Mouse (Mus musculus) MEL (cell line): ENCODE results near the gene Arhgap40. TPM values are rescaled to one million over a fixed set of nuclear protein-coding genes. Genes with fewer than 3 reads are reported as not detected.
A peak's percentile ranks its signal among the peaks of the same experiment; 100 is the strongest.

Source experiments
- DNase-seq: peaks from one replicate; pipeline ENCODE4 v3.0.0; 2011; ENCODE audit warnings: low read depth, low spot score
- H3K27ac ChIP-seq: 2 replicates; pipeline ENCODE4 v1.5.1; 2012; ENCODE audit warnings: low read depth, mild to moderate bottlenecking, control low read depth, low read length, moderate library complexity; ENCODE audit not compliant: control insufficient read depth
- H3K27me3 ChIP-seq, 2 experiments: fragments of 150-350 bp in 1 of 2; sonication (generic) in 1 of 2; 2 replicates each; pipeline ENCODE4 v1.6.1; 2012; ENCODE audit warnings: low read length in 2 of 2, mild to moderate bottlenecking in 2 of 2, improper control_type of control experiment in 1 of 2, moderate library complexity in 1 of 2; ENCODE audit not compliant: insufficient read depth in 2 of 2, control insufficient read depth in 1 of 2
- H3K36me3 ChIP-seq, 2 experiments: 2 replicates each; pipeline ENCODE4 v1.6.1; 2012 to 2014; ENCODE audit warnings: low read length in 2 of 2, improper control_type of control experiment in 1 of 2, inconsistent platforms in 1 of 2, mild to moderate bottlenecking in 1 of 2; ENCODE audit not compliant: insufficient read depth in 2 of 2, control insufficient read depth in 1 of 2
- H3K4me1 ChIP-seq, 2 experiments: fragments of 150-350 bp in 1 of 2; sonication (generic) in 1 of 2; 2 replicates each; pipeline ENCODE4 v1.6.1; 2012; ENCODE audit warnings: low read length in 2 of 2, improper control_type of control experiment in 1 of 2, mild to moderate bottlenecking in 1 of 2; ENCODE audit not compliant: insufficient read depth in 2 of 2, control insufficient read depth in 1 of 2
- H3K4me3 ChIP-seq, 2 experiments: fragments of 150-350 bp in 1 of 2; sonication (generic) in 1 of 2; 2 replicates each; pipeline ENCODE4 v1.5.1; 2012; ENCODE audit warnings: low read depth in 2 of 2, low read length in 2 of 2, mild to moderate bottlenecking in 2 of 2, moderate library complexity in 2 of 2, control low read depth in 1 of 2, improper control_type of control experiment in 1 of 2; ENCODE audit not compliant: control insufficient read depth in 1 of 2, insufficient read depth in 1 of 2
- H3K79me2 ChIP-seq: 2 replicates; pipeline ENCODE4 v1.6.1; 2012; ENCODE audit warnings: mild to moderate bottlenecking, low read length, moderate library complexity; ENCODE audit not compliant: control insufficient read depth, poor library complexity, insufficient read depth
- H3K9ac ChIP-seq: 2 replicates; pipeline ENCODE4 v1.6.1; 2012; ENCODE audit warnings: low read depth, mild to moderate bottlenecking, control low read depth, low read length, moderate library complexity; ENCODE audit not compliant: control insufficient read depth, poor library complexity, severe bottlenecking
- H3K9me3 ChIP-seq: fragments of 150-350 bp; sonication (generic); replicated peaks from 2 replicates; pipeline ENCODE4 v1.6.1; 2012; ENCODE audit warnings: mild to moderate bottlenecking, low read length, improper control_type of control experiment, moderate library complexity; ENCODE audit not compliant: insufficient read depth
- BHLHE40 ChIP-seq: IDR thresholded peaks from 2 replicates; pipeline ENCODE4 v1.6.1; 2012; ENCODE audit warnings: low read depth, mild to moderate bottlenecking, inconsistent platforms, low read length, improper control_type of control experiment, borderline replicate concordance
- CHD1 ChIP-seq: IDR thresholded peaks from 2 replicates; pipeline ENCODE4 v1.6.1; 2012; ENCODE audit warnings: low read depth, mild to moderate bottlenecking, inconsistent platforms, low read length, improper control_type of control experiment
- CTCF ChIP-seq, 3 experiments: IDR thresholded peaks in 2 of 3; conservative IDR thresholded peaks in 1 of 3; 2 replicates each; pipeline ENCODE4 v1.5.1; 2011 to 2012; ENCODE audit warnings: low read length in 3 of 3, low read depth in 2 of 3, mild to moderate bottlenecking in 2 of 3, improper control_type of control experiment in 1 of 3, inconsistent platforms in 1 of 3, mixed read lengths in 1 of 3, moderate library complexity in 1 of 3; ENCODE audit not compliant: control insufficient read depth in 1 of 3, insufficient read depth in 1 of 3, poor library complexity in 1 of 3, severe bottlenecking in 1 of 3
- ELF1 ChIP-seq: IDR thresholded peaks from 2 replicates; pipeline ENCODE4 v1.6.1; 2014; ENCODE audit warnings: low read depth, mild to moderate bottlenecking, inconsistent platforms, low read length, improper control_type of control experiment, moderate library complexity
- EP300 ChIP-seq, 2 experiments: IDR thresholded peaks; 2 replicates each; pipeline ENCODE4 v1.6.1; 2011; ENCODE audit warnings: improper control_type of control experiment in 2 of 2, low read length in 2 of 2, low read depth in 1 of 2, mild to moderate bottlenecking in 1 of 2
- GATA1 ChIP-seq: IDR thresholded peaks from 2 replicates; pipeline ENCODE4 v1.6.1; 2011; ENCODE audit warnings: low read depth, low read length, improper control_type of control experiment
- KAT2A ChIP-seq: conservative IDR thresholded peaks from 2 replicates; pipeline ENCODE4 v1.6.1; 2012; ENCODE audit warnings: low read depth, low read length, improper control_type of control experiment, inconsistent platforms
- MAFK ChIP-seq: IDR thresholded peaks from 2 replicates; pipeline ENCODE4 v1.6.1; 2011; ENCODE audit warnings: low read depth, mild to moderate bottlenecking, low read length, improper control_type of control experiment, borderline replicate concordance
- MAZ ChIP-seq: IDR thresholded peaks from 2 replicates; pipeline ENCODE4 v1.6.1; 2012; ENCODE audit warnings: low read depth, mild to moderate bottlenecking, inconsistent platforms, low read length, improper control_type of control experiment
- MXI1 ChIP-seq: IDR thresholded peaks from 2 replicates; pipeline ENCODE4 v1.6.1; 2011; ENCODE audit warnings: mild to moderate bottlenecking, low read depth, low read length, improper control_type of control experiment
- NELFE ChIP-seq: IDR thresholded peaks from 2 replicates; pipeline ENCODE4 v1.6.1; 2011; ENCODE audit warnings: low read depth, low read length, improper control_type of control experiment
- POLR2AphosphoS2 ChIP-seq: IDR thresholded peaks from 2 replicates; pipeline ENCODE4 v1.6.1; 2011; ENCODE audit warnings: low read length, improper control_type of control experiment
- POLR2AphosphoS5 ChIP-seq: IDR thresholded peaks from 2 replicates; pipeline ENCODE4 v1.6.1; 2012; ENCODE audit warnings: low read depth, borderline replicate concordance, mild to moderate bottlenecking, inconsistent platforms, low read length, moderate library complexity, mixed read lengths
- RAD21 ChIP-seq: IDR thresholded peaks from 2 replicates; pipeline ENCODE4 v1.6.1; 2011; ENCODE audit warnings: mild to moderate bottlenecking, low read depth, low read length, improper control_type of control experiment
- RCOR1 ChIP-seq: IDR thresholded peaks from 2 replicates; pipeline ENCODE4 v1.6.1; 2012; ENCODE audit warnings: low read depth, mild to moderate bottlenecking, inconsistent platforms, low read length, improper control_type of control experiment
- SIN3A ChIP-seq: IDR thresholded peaks from 2 replicates; pipeline ENCODE4 v1.6.1; 2012; ENCODE audit warnings: low read length, improper control_type of control experiment, inconsistent platforms
- SMC3 ChIP-seq: IDR thresholded peaks from 2 replicates; pipeline ENCODE4 v1.6.1; 2011; ENCODE audit warnings: low read depth, low read length, improper control_type of control experiment
- TAL1 ChIP-seq: IDR thresholded peaks from 2 replicates; pipeline ENCODE4 v1.6.1; 2012; ENCODE audit warnings: mild to moderate bottlenecking, inconsistent platforms, low read length, moderate library complexity, mixed read lengths
- TCF12 ChIP-seq: IDR thresholded peaks from 2 replicates; pipeline ENCODE4 v1.6.1; 2014; ENCODE audit warnings: low read depth, mild to moderate bottlenecking, inconsistent platforms, low read length, improper control_type of control experiment, moderate library complexity
- USF1 ChIP-seq: IDR thresholded peaks from 2 replicates; pipeline ENCODE4 v1.6.1; 2014; ENCODE audit warnings: low read depth, mild to moderate bottlenecking, inconsistent platforms, low read length, improper control_type of control experiment, moderate library complexity
- USF2 ChIP-seq, 2 experiments: IDR thresholded peaks; 2 replicates each; pipeline ENCODE4 v1.6.1; 2011 to 2012; ENCODE audit warnings: improper control_type of control experiment in 2 of 2, low read length in 2 of 2, borderline replicate concordance in 1 of 2, inconsistent platforms in 1 of 2, low read depth in 1 of 2, mild to moderate bottlenecking in 1 of 2; ENCODE audit not compliant: insufficient read depth in 1 of 2
- ZKSCAN1 ChIP-seq: IDR thresholded peaks from 2 replicates; pipeline ENCODE4 v1.6.1; 2012; ENCODE audit warnings: low read depth, mild to moderate bottlenecking, inconsistent platforms, low read length, improper control_type of control experiment, moderate library complexity
- ZMIZ1 ChIP-seq: IDR thresholded peaks from 2 replicates; pipeline ENCODE4 v1.6.1; 2012; ENCODE audit warnings: low read depth, mild to moderate bottlenecking, inconsistent platforms, low read length, improper control_type of control experiment, moderate library complexity
- polyA plus RNA-seq, 2 experiments: library from polyadenylated mRNA; stranded (reverse) in 1 of 2; unstranded in 1 of 2; fragments of >175 nt in 1 of 2; fragments of >200 nt in 1 of 2; gene quantifications; 2 replicates each; pipeline versions ENCODE4 v1.2.1 to v1.2.4; 2012; ENCODE audit warnings: low replicate concordance in 2 of 2, low read depth in 1 of 2; ENCODE audit not compliant: insufficient read length in 2 of 2, insufficient read depth in 1 of 2, missing spikeins in 1 of 2
- total RNA-seq: library from RNA; depleted of rRNA; stranded (reverse); fragments of 300-350 nt; gene quantifications from 2 replicates; pipeline ENCODE4 v1.2.3, GENCODE M21; 2012

Gene Arhgap40
- total and polyA plus RNA-seq, 3 experiments, result not detected

DNA sequence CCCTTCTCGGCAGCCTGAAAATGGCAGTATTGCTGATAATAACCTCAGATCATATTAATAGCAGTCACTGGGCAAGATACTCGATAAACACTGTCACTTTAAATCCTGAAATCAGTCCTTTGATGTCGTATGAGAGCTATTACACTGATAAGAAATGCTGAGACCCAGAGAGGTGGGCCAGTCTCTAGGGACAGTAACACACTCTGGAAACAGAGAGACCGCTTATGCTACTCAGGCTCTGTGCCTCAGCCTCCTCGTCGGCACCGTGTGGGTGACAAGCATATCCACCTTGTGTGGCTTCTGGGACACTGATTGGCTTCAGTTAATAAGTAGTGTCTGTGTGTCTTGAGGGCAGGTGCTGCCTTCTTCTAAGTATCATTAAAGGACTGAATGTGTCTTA is 83.0 kb downstream of the Arhgap40 start:
- Histone ChIP-seq H3K27ac (no peak overlapping the region), H3K36me3 (no peaks in the 10 kb centered on the region; a peak in 1 of 4 replicates), H3K79me2 (no peaks in the 10 kb centered on the region), H3K9me3 (no peaks in the 10 kb centered on the region), H3K9ac (no peak overlapping the region), H3K27me3 (no peaks in the 10 kb centered on the region; a peak in 1 of 4 replicates), H3K4me1 (0 out of 4 replicates have a peak, but pooled peaks cover 0 to 4% of the 10 kb centered on the region in 2 experiments), H3K4me3 (no peak overlapping the region)
- no peak for DNase-seq
- no peak for TF ChIP-seq CTCF (IDR thresholded peaks at IDR 0.05 in 2 of 3, conservative IDR thresholded peaks at IDR 0.05 in 1 of 3; ENCODE audit: control insufficient read depth in 1 of 3, insufficient read depth in 1 of 3, low read depth in 2 of 3, low read length in 3 of 3, poor library complexity in 1 of 3, severe bottlenecking in 1 of 3)
- no peak for TF ChIP-seq USF1
- no peak for TF ChIP-seq USF2 (IDR thresholded peaks at IDR 0.05; ENCODE audit: borderline replicate concordance in 1 of 2, insufficient read depth in 1 of 2, low read depth in 1 of 2, low read length in 2 of 2)
- TF ChIP-seq RCOR1, result no peak
- no peak for TF ChIP-seq POLR2AphosphoS2
- TF ChIP-seq KAT2A, result no peak
- TF ChIP-seq GATA1, result no peak
- TF ChIP-seq MAZ, result no peak
- TF ChIP-seq NELFE, result no peak
- TF ChIP-seq RAD21, result no peak
- no peak for TF ChIP-seq MAFK
- no peak for TF ChIP-seq ZMIZ1
- TF ChIP-seq CHD1, result no peak
- TF ChIP-seq TCF12, result no peak
- no peak for TF ChIP-seq ZKSCAN1
- no peak for TF ChIP-seq ELF1
- no peak for TF ChIP-seq SMC3
- TF ChIP-seq EP300 (IDR thresholded peaks at IDR 0.05; ENCODE audit: low read depth in 1 of 2, low read length in 2 of 2), result no peak
- TF ChIP-seq MXI1, result no peak

DNA sequence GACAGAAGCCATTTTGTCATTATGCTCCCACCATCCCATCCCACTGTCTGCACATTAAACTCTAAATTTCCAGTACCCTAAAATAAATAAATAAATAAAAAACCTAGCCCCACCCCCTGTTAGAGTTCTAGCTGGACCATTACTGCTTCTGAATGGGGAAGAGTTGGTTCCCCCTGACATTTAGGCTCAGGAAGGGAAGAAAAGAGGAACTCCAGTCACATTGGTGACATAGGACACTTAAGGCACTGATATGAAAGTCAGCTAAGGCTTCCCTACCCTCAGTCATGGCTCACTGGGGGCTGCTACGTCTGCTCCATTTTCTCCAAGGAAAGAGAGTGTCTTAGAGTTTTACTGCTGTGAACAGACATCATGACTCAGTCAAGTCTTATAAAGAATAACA is 84.2 kb downstream of the Arhgap40 start:
- H3K27ac ChIP-seq, result no peak overlapping the region
- no peaks in the 10 kb centered on the region for H3K27me3 ChIP-seq
- TF ChIP-seq MAZ, result no peak
- TF ChIP-seq CHD1, result no peak
- TF ChIP-seq SIN3A, result no peak
- TF ChIP-seq POLR2AphosphoS5, result no peak
- TF ChIP-seq BHLHE40, result no peak
- TF ChIP-seq EP300 (IDR thresholded peaks at IDR 0.05; ENCODE audit: low read depth in 1 of 2, low read length in 2 of 2), result no peak
- TF ChIP-seq NELFE, result no peak
- no peak for TF ChIP-seq CTCF (IDR thresholded peaks at IDR 0.05 in 2 of 3, conservative IDR thresholded peaks at IDR 0.05 in 1 of 3; ENCODE audit: control insufficient read depth in 1 of 3, insufficient read depth in 1 of 3, low read depth in 2 of 3, low read length in 3 of 3, poor library complexity in 1 of 3, severe bottlenecking in 1 of 3)
- TF ChIP-seq TAL1, result no peak
- TF ChIP-seq, all 39 proteins: peak for 0
- Histone ChIP-seq H3K4me3 (no peak overlapping the region), H3K9me3 (no peaks in the 10 kb centered on the region), H3K4me1 (0 out of 4 replicates have a peak, but pooled peaks cover 0 to 4% of the 10 kb centered on the region in 2 experiments), H3K79me2 (no peaks in the 10 kb centered on the region), H3K9ac (no peak overlapping the region), H3K36me3 (no peaks in the 10 kb centered on the region; a peak in 1 of 4 replicates)
- DNase-seq, result peak; percentile 67
